Mouse (Mus musculus) layer of hippocampus, postnatal 10 days (tissue): Measurements from ENCODE around the gene Prcc. TPM values are rescaled to one million over a fixed set of nuclear protein-coding genes. Genes with fewer than 3 reads are reported as not detected.
A peak's percentile ranks its signal among the peaks of the same experiment; 100 is the strongest.
"Not testable (repeated sequence)": the region's sequence is repeated elsewhere in the genome, so short reads cannot be mapped to it uniquely, and the experiment has no call there.

Experiments
- DNase-seq, 2 experiments: peaks; one replicate each; pipeline ENCODE4 v3.0.0; 2021; ENCODE audit warnings: low spot score in 2 of 2
- total RNA-seq, 2 experiments: library from RNA; stranded (reverse); gene quantifications; 2 replicates each; pipeline ENCODE4 v1.2.3; 2021

Prcc gene
- total RNA-seq, 2 experiments from 2014 or later: 62.3 to 66.4 TPM

- DNase-seq: no peak
These were observed 38.7 kb downstream of the Prcc start, which contains the start of gene Sh2d2a for GRCm38 (mm10) chr3:87846650-87847110. Gene Sh2d2a, plus strand, starts transcription at chr3:87846755.

DNA sequence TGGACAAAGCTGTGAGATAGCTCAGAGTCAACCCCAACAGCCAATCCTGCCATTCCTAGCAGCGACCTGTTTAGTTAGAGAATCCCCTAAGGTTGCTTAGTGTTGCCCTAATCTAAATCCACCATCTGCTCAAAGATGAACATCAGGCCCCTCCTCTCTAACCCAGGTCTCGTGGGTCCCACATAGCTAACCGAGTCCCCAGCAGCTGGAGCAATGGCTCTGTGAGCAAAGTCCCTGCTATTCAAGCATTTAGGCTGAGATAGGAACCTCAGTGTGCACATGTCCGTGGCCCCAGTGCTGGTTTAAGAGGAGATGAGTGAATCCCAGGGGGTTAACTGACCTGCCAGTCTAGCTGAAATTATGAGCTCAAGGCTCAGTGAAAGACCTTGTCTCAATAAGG, 39.2 kb downstream of the Prcc start:
- no peak for DNase-seq

- DNase-seq: no peak
These were observed 40.4 kb downstream of the Prcc start for GRCm38 (mm10) chr3:87844981-87845380.

DNA sequence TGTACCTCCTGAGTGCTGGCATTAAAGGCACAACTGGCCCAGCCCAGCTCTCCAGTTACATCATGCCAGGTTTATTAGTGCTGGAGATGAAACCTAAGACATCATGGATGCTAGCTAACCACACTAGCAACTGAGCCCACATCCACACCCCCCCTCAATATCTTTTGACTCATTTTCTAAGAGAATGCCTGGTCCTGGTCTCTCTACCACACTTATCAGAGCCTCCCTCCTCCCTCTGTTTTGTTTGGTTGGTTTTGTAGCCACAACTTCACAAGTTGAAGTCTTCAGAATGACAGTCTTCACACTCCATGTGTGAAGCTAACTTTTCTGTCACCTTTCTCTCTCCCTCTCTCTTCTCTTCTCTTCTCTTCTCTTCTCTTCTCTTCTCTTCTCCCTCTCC, 44.5 kb downstream of the Prcc start:
- no peak for DNase-seq

GRCm38 (mm10) chr3:87838622-87839021, 46.8 kb downstream of the Prcc start:
- DNase-seq: peak; percentile 85 to 86

GRCm38 (mm10) chr3:87833482-87833881, 51.9 kb downstream of the Prcc start:
- no peak for DNase-seq

DNA sequence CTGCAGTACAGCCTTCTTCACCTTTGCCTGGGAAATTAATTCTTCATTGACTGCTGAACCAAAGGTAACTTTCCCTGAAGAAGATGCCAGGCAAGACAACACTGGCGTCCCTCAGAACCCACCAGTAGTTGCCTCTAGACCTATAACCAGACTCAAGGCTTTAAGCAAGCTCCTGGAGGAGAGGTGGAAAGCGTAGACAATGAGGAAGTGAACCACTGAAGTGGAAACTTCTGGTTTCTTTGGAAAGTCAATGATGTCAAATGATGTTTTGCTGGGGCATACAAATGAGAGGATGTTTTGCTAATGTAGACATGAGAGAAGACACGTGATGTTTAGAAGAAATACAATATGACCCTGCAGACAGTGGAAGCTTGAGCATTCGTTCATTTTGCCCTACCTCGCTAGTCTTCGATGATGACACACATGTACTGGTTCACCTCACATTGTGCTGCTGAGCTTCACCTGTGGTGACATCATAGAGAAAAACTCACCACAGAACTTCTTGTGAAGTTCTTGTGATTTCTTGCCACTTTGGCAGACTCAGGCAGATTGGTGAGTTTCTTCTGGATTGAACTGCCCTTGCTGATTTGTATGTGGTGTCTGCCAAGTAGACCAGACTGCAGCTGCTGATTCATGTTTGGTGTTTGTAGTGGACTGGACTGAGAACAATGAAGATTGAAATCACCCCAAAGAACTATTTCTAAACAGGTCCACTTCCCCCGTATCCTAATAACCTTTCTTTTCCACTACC, 53.1 kb downstream of the Prcc start:
- no peak for DNase-seq

GRCm38 (mm10) chr3:87829025-87829424, 56.4 kb downstream of the Prcc start:
- no peak for DNase-seq

- DNase-seq: no peak
These were observed 57.0 kb downstream of the Prcc start for GRCm38 (mm10) chr3:87828435-87828834.

- not testable (repeated sequence) for DNase-seq
These were observed 61.2 kb downstream of the Prcc start, which contains the start of gene Pear1 for GRCm38 (mm10) chr3:87824206-87824605. Gene Pear1, minus strand, starts transcription at chr3:87824306.

DNA sequence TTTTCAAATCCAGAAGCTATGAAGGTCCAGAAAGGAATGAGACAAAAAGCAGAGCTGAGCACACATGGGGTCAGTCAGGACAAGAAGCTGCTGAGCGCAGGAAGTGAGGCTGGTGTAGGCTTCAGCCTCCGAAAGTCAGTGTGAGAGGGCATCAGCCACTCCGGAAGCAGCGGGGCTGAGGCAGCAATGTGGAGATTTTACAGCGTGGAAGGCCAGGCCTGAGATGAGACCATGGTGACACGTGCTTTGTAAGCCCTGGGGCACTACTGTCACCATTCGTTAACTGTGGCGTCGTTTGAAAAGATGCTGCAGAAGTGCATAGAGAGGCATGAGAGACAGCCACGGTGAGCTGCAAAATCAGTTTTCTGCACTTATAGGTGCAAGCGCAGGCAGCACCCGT, 67.2 kb downstream of the Prcc start:
- DNase-seq: no peak

DNA sequence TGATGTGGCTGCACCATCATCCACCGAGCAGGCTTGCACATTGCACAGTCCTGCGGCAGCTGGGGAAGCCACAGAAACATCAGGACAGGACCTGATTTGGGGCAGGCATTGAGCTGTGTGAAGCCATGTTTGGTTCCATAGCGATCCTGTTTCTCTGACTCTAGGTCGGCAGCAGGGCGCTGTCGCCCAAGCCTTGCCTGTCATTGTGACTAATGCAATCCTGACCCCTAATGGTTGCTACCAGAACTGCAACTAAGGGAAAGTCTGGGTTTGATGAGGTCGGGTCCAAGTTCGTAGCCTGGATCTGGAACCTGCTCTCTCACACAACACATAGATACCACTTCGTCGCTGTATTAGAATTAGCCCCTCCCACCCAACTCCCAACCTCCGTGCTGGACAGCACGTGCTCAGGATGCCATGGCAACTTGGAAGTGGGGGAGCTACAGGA, 68.7 kb downstream of the Prcc start:
- DNase-seq: peak; percentile 74 to 75

DNA sequence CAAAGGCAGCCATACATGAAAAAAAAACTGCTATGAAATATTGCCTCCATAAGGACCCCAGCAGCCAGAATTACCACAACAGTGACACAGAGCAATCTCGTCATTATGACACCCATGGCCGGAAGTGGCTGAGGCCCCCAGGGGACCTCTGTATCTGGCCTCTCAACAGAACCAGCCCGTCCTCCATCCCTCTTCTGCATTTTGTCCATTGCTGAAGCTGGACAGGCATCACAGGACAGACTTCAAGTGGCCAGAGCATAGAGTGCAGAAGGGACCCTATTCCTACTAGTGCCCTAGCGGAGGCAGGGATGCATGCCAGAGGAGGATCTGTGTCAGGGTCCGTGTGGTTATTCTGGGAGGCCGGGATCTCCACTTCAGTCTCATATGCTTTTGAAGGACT, 69.2 kb downstream of the Prcc start:
- no peak for DNase-seq

DNA sequence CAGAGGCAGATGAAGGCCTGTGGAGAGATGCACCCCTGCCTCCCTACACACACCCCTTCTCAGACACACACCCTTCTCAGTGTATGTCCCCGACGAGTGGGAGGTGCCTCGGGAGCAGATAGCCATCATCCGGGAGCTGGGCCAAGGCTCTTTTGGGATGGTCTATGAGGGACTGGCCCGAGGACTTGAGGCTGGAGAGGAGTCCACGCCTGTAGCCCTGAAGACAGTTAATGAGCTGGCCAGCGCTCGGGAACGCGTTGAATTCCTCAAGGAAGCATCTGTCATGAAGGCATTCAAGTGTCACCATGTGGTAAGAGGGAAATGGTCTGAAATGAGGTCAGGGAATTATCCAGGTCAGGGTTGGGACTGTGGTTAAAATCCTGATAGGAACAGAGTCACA, 72.5 kb downstream of the Prcc start:
- DNase-seq: no peak

DNA sequence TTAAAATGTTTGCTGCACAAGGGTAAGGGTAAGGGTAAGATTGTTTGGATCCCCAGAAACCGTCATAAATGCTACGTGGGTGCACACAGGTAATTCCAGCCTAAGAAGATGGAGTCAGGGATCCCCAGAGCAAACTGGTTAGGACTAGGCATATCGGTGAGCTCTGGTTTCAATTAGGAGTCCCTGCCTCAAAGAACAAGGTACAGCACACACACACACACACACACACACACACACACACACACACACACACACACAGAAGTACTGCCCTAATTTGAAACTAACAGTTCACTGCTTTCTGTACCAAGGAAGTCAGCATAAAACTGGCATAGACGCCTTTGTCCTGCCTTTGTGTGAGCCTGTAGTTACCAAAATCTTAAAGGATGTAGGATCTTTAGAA, 73.0 kb downstream of the Prcc start:
- no peak for DNase-seq

DNA sequence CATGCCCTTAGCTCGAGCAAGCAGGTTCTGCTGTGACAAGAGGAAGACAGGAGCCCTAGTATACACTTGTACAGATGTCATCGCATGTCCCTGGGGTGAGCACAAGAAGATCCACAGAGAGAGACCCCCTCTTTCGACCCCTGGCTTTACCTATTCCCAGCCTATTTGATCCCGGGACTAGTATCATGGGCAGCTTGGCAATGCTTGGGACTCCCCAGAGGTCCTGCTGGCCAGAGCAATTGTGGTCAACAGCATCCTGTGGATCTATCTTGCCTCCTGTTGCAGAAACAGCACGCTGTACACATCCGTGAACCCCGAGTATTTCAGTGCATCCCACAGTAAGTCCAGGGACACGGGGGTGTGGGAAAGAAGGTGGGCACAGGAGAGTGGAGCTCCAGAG, 74.1 kb downstream of the Prcc start:
- no peak for DNase-seq

DNA sequence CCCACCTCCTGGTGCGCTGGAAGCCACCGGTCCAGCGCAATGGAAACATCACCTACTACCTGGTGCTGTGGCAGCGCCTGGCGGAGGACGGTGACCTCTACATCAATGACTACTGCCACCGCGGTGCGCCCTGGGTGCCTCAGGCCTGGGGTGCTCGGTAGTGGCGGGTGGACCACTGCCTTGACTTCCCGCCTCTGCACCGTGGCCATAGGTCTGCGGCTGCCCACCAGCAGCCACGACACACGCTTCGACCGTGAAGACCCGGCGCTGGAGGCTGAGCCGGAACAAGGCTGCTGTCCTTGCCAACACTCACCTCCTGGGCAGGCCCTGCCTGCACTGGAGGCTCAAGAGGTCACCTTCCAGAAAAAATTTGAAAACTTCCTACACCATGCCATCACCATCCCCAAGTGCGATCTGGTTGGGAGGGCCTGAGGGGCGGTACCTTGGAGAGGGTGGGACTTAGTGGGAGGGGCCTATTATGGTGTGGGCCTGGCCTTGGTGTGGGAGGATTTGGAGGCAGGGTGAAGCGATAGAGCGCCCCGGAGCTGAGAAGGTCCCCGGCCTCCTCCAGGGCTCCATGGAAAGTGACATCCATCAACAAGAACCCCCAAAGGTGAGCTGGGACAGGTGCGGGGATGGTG, 76.0 kb downstream of the Prcc start:
- no peak for DNase-seq

Other genes starting within 250 kb of the Prcc start
- 1 to 10 TPM in 1 of 2 experiments, under 1 TPM in 1; 0.80 to 2.3 TPM for gene Lrrc71, start 137.0 kb downstream of the Prcc start, total RNA-seq
- gene Ntrk1, start 90.4 kb downstream of the Prcc start, total RNA-seq: under 1 TPM; 0.41 to 0.42 TPM
- under 1 TPM; 0.29 to 0.30 TPM for gene Insrr, start 88.7 kb downstream of the Prcc start, total RNA-seq
- 1 to 10 TPM; 9.9 TPM for gene Pear1, start 61.3 kb downstream of the Prcc start, total RNA-seq
- not detected for gene Sh2d2a, start 38.9 kb downstream of the Prcc start, total RNA-seq
- 100 to 1,000 TPM; 121 to 125 TPM for gene Hdgf, start 20.7 kb upstream of the Prcc start, total RNA-seq
- gene Mrpl24, start 33.9 kb upstream of the Prcc start, total RNA-seq: 10 to 100 TPM; 49.4 to 55.6 TPM
- 10 to 100 TPM; 17.1 to 19.0 TPM for gene Isg20l2, start 44.7 kb upstream of the Prcc start, total RNA-seq
- gene Rrnad1, start 45.1 kb upstream of the Prcc start, total RNA-seq: 10 to 100 TPM; 18.1 to 26.4 TPM
- gene Crabp2, start 63.1 kb upstream of the Prcc start, total RNA-seq: 1 to 10 TPM; 2.0 to 6.4 TPM
- 10 to 100 TPM; 14.7 to 18.5 TPM for gene Nes, start 85.5 kb upstream of the Prcc start, total RNA-seq
- gene Bcan, start 114.6 kb upstream of the Prcc start, total RNA-seq: 100 to 1,000 TPM; 350 to 399 TPM
- gene Hapln2, start 142.0 kb upstream of the Prcc start, total RNA-seq: 1 to 10 TPM in 1 of 2 experiments, under 1 TPM in 1; 0.42 to 1.0 TPM
- 10 to 100 TPM; 20.9 to 27.1 TPM for gene Gpatch4, start 157.5 kb upstream of the Prcc start, total RNA-seq
- gene Naxe, start 172.9 kb upstream of the Prcc start, total RNA-seq: 10 to 100 TPM; 68.4 to 70.1 TPM
- gene Ttc24, start 192.7 kb upstream of the Prcc start, total RNA-seq: not detected
- gene Iqgap3, start 196.4 kb upstream of the Prcc start, total RNA-seq: 1 to 10 TPM; 2.1 to 2.3 TPM